In the genomic region with DNA sequence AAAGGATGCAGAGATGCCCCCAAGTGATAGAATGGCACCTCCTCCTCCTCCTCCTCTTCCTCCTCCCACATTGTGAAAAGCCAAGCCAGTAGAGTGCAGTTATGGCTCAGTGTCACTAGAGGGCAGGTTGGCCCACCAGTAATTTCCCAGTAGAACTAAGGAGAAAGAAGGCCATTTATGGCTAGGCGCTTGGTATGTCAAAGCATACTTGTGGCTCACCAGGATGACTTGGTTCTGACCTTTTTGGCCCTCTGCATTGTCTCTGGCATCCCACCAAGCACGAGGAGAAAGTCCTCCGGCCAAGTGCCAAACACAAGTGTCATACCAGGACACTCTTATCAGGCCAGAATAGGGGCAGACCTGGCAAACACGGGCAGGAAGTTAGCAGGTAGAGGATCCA, we compare ENCODE assay signal across 8 mouse cellular contexts. TPM values are rescaled to one million over a fixed set of nuclear protein-coding genes. Genes with fewer than 3 reads are reported as not detected.
DNase-seq lines count a peak whose midpoint lies in the region; ATAC-seq and TF ChIP-seq lines count a peak whose summit lies in the region.

No protein-coding gene starts in this region.

- no peak overlapping the region for H3K4me3 ChIP-seq in left cerebral cortex, adult 2 months
- H3K4me3 ChIP-seq in MEL (ENCODE audit: control insufficient read depth in 1 of 2, insufficient read depth in 1 of 2, low read depth in 2 of 2, low read length in 2 of 2) = no peak overlapping the region
- H3K4me3 ChIP-seq in neural tube, embryonic 11.5 days (ENCODE audit: low read depth, low read length) = no peak overlapping the region

- H3K9me3 ChIP-seq in MEL (replicated peaks; ENCODE audit: insufficient read depth, low read length) = no peaks in the 10 kb centered on the region
- H3K9me3 ChIP-seq in neural tube, embryonic 11.5 days (ENCODE audit: control insufficient read depth, low read length) = no peaks in the 10 kb centered on the region

- no peak for ATAC-seq in neural tube, embryonic 11.5 days (ENCODE audit: insufficient read depth, low FRiP score, low TSS enrichment)

- no peaks in the 10 kb centered on the region; the same call in 1 of the 2 replicates for H3K79me2 ChIP-seq in MEL (ENCODE audit: control insufficient read depth, insufficient read depth, low read length, poor library complexity)

- H3K27ac ChIP-seq in left cerebral cortex, adult 2 months = no peak overlapping the region
- no peak overlapping the region for H3K27ac ChIP-seq in MEL (ENCODE audit: control insufficient read depth, low read depth, low read length)
- H3K27ac ChIP-seq in neural tube, embryonic 11.5 days (ENCODE audit: low read depth, low read length) = no peak overlapping the region

- peak; percentile 42 to 43 for DNase-seq in left cerebral cortex, adult 2 months (ENCODE audit: extremely low spot score in 1 of 2, low spot score in 2 of 2)
- no peak for DNase-seq in left cerebral cortex, adult 8-10 months (ENCODE audit: low spot score in 2 of 2)
- DNase-seq in MEL (ENCODE audit: low read depth, low spot score) = peak; percentile 82
- DNase-seq in c-Kit-positive CD71-positive TER-119-negative erythroid progenitor cells, embryonic 14.5 days (ENCODE audit: low read depth) = peak; percentile 40
- DNase-seq in heart, adult 9 months (ENCODE audit: low spot score in 2 of 2) = peak; percentile 41 to 55
- DNase-seq in left cerebral cortex, postnatal 10 days (ENCODE audit: extremely low spot score in 1 of 2, low spot score in 2 of 2) = peak; percentile 54 to 56
- peak; percentile 39 for DNase-seq in neural tube, embryonic 11.5 days (ENCODE audit: low spot score)
- DNase-seq in gastrocnemius, postnatal 4 days (ENCODE audit: low spot score in 2 of 2) = no peak

- peak; percentile 92 for TF ChIP-seq RAD21 in MEL (IDR thresholded peaks at IDR 0.05; ENCODE audit: low read depth, low read length)

- no peak overlapping the region for H3K4me2 ChIP-seq in neural tube, embryonic 11.5 days (ENCODE audit: low read depth)

- TF ChIP-seq EP300 in MEL (IDR thresholded peaks at IDR 0.05; ENCODE audit: low read depth in 1 of 2, low read length in 2 of 2) = no peak

- intact Hi-C loops in left cerebral cortex, adult 2 months (cut with DNase I) = loop anchor here (1.0 to 10.0 kb wide), 2 partner anchors 56 to 287 kb away; a partner anchor contains a TSS
- intact Hi-C loops in left cerebral cortex, postnatal 10 days (cut with DNase I) = loop anchor here (5.0 kb wide), 1 partner anchor 169 kb away; a partner anchor contains a TSS

- peaks cover 0 to 2% of the 10 kb centered on the region in 2 experiments; a peak in 2 of 4 replicates for H3K27me3 ChIP-seq in MEL (ENCODE audit: control insufficient read depth in 1 of 2, insufficient read depth in 2 of 2, low read length in 2 of 2)
- H3K27me3 ChIP-seq in neural tube, embryonic 11.5 days (ENCODE audit: control insufficient read depth, insufficient read depth, low read length) = peaks cover 13% of the 10 kb centered on the region

- WGBS in neural tube, embryonic 11.5 days = 42% methylated on average over 4 of the region's 4 CpGs

- H3K36me3 ChIP-seq in MEL (ENCODE audit: control insufficient read depth in 1 of 2, insufficient read depth in 2 of 2, low read length in 2 of 2) = peaks cover 0 to 4% of the 10 kb centered on the region in 2 experiments; a peak in 1 of 4 replicates
- H3K36me3 ChIP-seq in neural tube, embryonic 11.5 days (ENCODE audit: control insufficient read depth, insufficient read depth, low read length) = no peaks in the 10 kb centered on the region

- no peak for TF ChIP-seq POLR2A in MEL (IDR thresholded peaks at IDR 0.05; ENCODE audit: control insufficient read depth in 1 of 2, insufficient read depth in 1 of 2, low read depth in 1 of 2, low read length in 2 of 2, poor library complexity in 1 of 2)

- peak; percentile 79 for TF ChIP-seq CTCF in left cerebral cortex, adult 2 months (IDR thresholded peaks at IDR 0.05)
- peak; percentile 74 to 95 (median 88) for TF ChIP-seq CTCF in MEL (IDR thresholded peaks at IDR 0.05 in 2 of 3, conservative IDR thresholded peaks at IDR 0.05 in 1 of 3; ENCODE audit: control insufficient read depth in 1 of 3, insufficient read depth in 1 of 3, low read depth in 2 of 3, low read length in 3 of 3, poor library complexity in 1 of 3, severe bottlenecking in 1 of 3)

- peaks cover 6 to 13% of the 10 kb centered on the region in 2 experiments; a peak in 3 of 4 replicates for H3K4me1 ChIP-seq in MEL (ENCODE audit: control insufficient read depth in 1 of 2, insufficient read depth in 2 of 2, low read length in 2 of 2)
- H3K4me1 ChIP-seq in neural tube, embryonic 11.5 days (ENCODE audit: control insufficient read depth, insufficient read depth, low read length) = no peaks in the 10 kb centered on the region; the same call in 1 of the 2 replicates

- H3K9ac ChIP-seq in MEL (ENCODE audit: control insufficient read depth, low read depth, low read length, poor library complexity, severe bottlenecking) = no peak overlapping the region
- H3K9ac ChIP-seq in neural tube, embryonic 11.5 days (ENCODE audit: low read length) = no peak overlapping the region

TF ChIP-seq in MEL, 35 proteins besides CTCF, POLR2A, EP300 and RAD21:
- TF ChIP-seq MYC (IDR thresholded peaks at IDR 0.05; ENCODE audit: low read depth, low read length) = no peak
- TF ChIP-seq MEF2A (IDR thresholded peaks at IDR 0.05; ENCODE audit: extremely low read depth, insufficient replicate concordance, low read depth, low read length, poor library complexity, severe bottlenecking) = no peak
- peak; percentile 96 for TF ChIP-seq SMC3 (IDR thresholded peaks at IDR 0.05; ENCODE audit: low read depth, low read length)
- no peak for TF ChIP-seq NELFE (IDR thresholded peaks at IDR 0.05; ENCODE audit: low read depth, low read length)
- peak; percentile 91 for TF ChIP-seq ZC3H11A (IDR thresholded peaks at IDR 0.05; ENCODE audit: low read depth, low read length)
- TF ChIP-seq MAZ (IDR thresholded peaks at IDR 0.05; ENCODE audit: low read depth, low read length) = no peak
- TF ChIP-seq UBTF (IDR thresholded peaks at IDR 0.05; ENCODE audit: borderline replicate concordance, insufficient read depth, low read depth, low read length) = no peak
- no peak for TF ChIP-seq ELF1 (IDR thresholded peaks at IDR 0.05; ENCODE audit: low read depth, low read length)
- no peak for TF ChIP-seq TCF12 (IDR thresholded peaks at IDR 0.05; ENCODE audit: low read depth, low read length)
- 0 out of 2 replicates have a peak, but pooled peaks have one; percentile 33 for TF ChIP-seq HCFC1 (IDR thresholded peaks at IDR 0.05; ENCODE audit: low read depth, low read length)
- no peak for TF ChIP-seq ETS1 (IDR thresholded peaks at IDR 0.05; ENCODE audit: low read depth, low read length)
- peak; percentile 53; the same call in 1 of the 2 replicates for TF ChIP-seq SIN3A (IDR thresholded peaks at IDR 0.05; ENCODE audit: low read length)
- no peak for TF ChIP-seq ZNF384 (IDR thresholded peaks at IDR 0.05; ENCODE audit: low read depth, low read length)
- TF ChIP-seq MAX (IDR thresholded peaks at IDR 0.05; ENCODE audit: low read length) = no peak

RNA-seq across cellular contexts. Expression of a gene that starts 4.5 kb away (rescaled TPM):
- total RNA-seq in left cerebral cortex, adult 2 months (2021) = 10 to 100 TPM; 19.9 to 26.1 TPM
- 10 to 100 TPM; 20.1 to 28.9 (median 23.6) TPM for total RNA-seq in left cerebral cortex, adult 8-10 months (2022)
- 15.7 and 19.1 TPM in 2 replicates for total RNA-seq in MEL (2012; rRNA removed)
- polyA plus RNA-seq in MEL (2012; ENCODE audit: insufficient read depth in 1 of 2, insufficient read length in 2 of 2, low read depth in 1 of 2, low replicate concordance in 2 of 2, missing spikeins in 1 of 2) = 10 to 100 TPM in 1 of 2 experiments, not detected in 1; 29.7 TPM
- total RNA-seq in left cerebral cortex, postnatal 10 days (2021) = 10 to 100 TPM; 40.3 to 42.3 TPM
- 9.5 and 11.2 TPM in 2 replicates for polyA plus RNA-seq in neural tube, embryonic 11.5 days (2014; fragmentation: Nextera tagmentation; extraction: Ambion mirVana)
- total RNA-seq in gastrocnemius, postnatal 4 days (2021) = 10 to 100 TPM; 20.1 to 27.0 TPM

Comparison
In these comparisons a context has a peak if more than half of its experiments do, and no peak if none do; other contexts are left out.
1. DNase-seq: peak in left cerebral cortex, adult 2 months (2 of 2), MEL (single experiment), c-Kit-positive CD71-positive TER-119-negative erythroid progenitor cells, embryonic 14.5 days (single experiment), heart, adult 9 months (2 of 2), left cerebral cortex, postnatal 10 days (2 of 2) and neural tube, embryonic 11.5 days (single experiment); none in left cerebral cortex, adult 8-10 months (0 of 2) and gastrocnemius, postnatal 4 days (0 of 2).